Mouse (Mus musculus): ENCODE results near the gene Zp3r. TPM values are rescaled to one million over a fixed set of nuclear protein-coding genes. Genes with fewer than 3 reads are reported as not detected.

Gene Zp3r
- not detected in 4 replicates for total RNA-seq (2023; ENCODE audit: inconsistent age)

DNA sequence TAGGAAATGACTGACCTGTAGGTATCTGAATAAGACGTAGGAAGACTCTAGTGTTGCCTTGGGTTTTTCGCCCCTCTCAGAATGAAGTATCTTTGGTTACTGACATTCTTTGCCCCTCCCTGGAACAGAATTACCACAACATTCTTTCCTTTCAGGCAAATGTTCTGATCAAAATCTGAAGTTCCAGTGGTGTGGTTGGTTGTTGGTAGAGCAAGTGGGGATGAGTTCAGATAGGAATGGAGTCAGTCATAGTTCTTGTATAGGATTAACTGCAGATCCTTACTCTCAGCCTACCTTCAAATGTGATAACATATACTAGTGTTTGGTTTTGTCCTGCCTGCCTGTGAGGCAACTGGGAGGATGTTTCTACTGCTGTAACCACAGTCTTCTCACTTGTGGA is at the start of gene Zp3r:
Zp3r (minus strand) TSS at position 101 of the 400 bp plus-strand sequence.

GRCm38 (mm10) chr1:130661454-130661853 is 32.0 kb upstream of the Zp3r start, which contains the start of gene C4bp:
TSS of gene C4bp (minus strand) at chr1:130661632.

Other genes with a start within 250 kb of the Zp3r start
- 5.5 to 7.8 TPM (median 7.0 TPM) in 4 replicates for gene Cd55b, start 206.6 kb downstream of the Zp3r start, total RNA-seq (2023; ENCODE audit: inconsistent age)
- 407 to 550 TPM (median 510 TPM) in 4 replicates for gene Cd55, start 166.9 kb downstream of the Zp3r start, total RNA-seq (2023; ENCODE audit: inconsistent age)
- gene C4bp, start 32.0 kb upstream of the Zp3r start, total RNA-seq (2023; ENCODE audit: inconsistent age), result not detected in 4 replicates
- gene Gm29427, start 86.2 kb upstream of the Zp3r start, total RNA-seq (2023; ENCODE audit: inconsistent age), result not detected in 4 replicates
- 11.1 to 11.9 TPM (median 11.5 TPM) in 4 replicates for gene Yod1, start 87.7 kb upstream of the Zp3r start, total RNA-seq (2023; ENCODE audit: inconsistent age)
- gene Pfkfb2, start 99.6 kb upstream of the Zp3r start, total RNA-seq (2023; ENCODE audit: inconsistent age), result 19.0 to 23.8 TPM (median 20.4 TPM) in 4 replicates
- 0.42 to 2.1 TPM (median 0.72 TPM) in 4 replicates for gene AA986860, start 102.4 kb upstream of the Zp3r start, total RNA-seq (2023; ENCODE audit: inconsistent age)
- gene Fcamr, start 171.3 kb upstream of the Zp3r start, total RNA-seq (2023; ENCODE audit: inconsistent age), result not detected in 4 replicates
- 2.2 to 3.7 TPM (median 3.0 TPM) in 4 replicates for gene Pigr, start 197.1 kb upstream of the Zp3r start, total RNA-seq (2023; ENCODE audit: inconsistent age)
- 982 to 1,190 TPM (median 1,061 TPM) in 4 replicates for gene Fcmr, start 236.0 kb upstream of the Zp3r start, total RNA-seq (2023; ENCODE audit: inconsistent age)

Measured in B cell, adult (primary cell).